Mouse (Mus musculus): ENCODE results near the gene Ccdc162. TPM values are rescaled to one million over a fixed set of nuclear protein-coding genes. Genes with fewer than 3 reads are reported as not detected.

Gene Ccdc162
- total and polyA plus RNA-seq, 2 experiments from 2014 or later, result 0.16 TPM; not detected in 1

DNA sequence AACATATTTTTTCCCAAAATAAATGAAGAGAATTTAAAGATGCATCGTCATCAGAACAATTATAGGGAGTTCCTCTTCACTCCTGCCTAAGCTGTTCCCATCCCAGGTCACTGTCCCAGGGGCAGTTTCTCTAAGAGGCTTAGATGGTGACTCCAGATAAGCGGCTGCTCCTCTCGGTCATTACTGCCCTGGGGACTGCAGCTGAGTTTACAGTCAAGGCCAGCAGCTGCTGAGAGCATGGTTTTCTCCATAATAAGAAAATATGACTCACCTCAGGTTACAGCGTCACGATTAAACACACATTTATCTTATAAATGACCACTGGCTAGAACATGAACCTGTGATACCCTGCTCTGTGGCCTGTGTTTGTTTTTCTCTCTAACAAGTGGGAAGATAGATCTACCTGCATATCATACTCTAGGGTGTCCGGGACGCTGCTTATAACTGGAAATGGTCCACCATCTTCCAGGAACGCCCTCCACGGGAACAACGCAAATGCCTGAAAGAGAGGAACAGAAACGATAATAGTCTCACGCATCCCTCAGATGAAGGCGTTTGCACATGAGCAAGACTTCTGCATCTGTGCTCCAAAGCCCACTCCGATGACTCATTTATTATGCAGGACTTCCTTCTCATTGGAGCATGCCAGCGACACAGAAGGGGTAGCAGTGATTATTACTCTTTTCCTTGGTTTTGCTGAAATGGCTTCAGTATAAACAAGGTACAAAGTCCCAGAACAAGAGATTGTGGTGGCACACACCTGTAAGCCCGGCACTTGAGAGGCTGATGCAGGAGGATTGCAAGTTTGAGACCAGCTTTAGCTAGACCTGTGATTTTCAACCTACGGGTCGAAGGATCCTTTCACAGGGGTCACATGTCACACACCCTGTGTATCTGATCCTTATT lies 129.2 kb downstream of the Ccdc162 start:
- Histone ChIP-seq H3K27ac (ENCODE audit: low read depth) (no peak overlapping the region), H3K9me3 (replicated peaks; ENCODE audit: control insufficient read depth, low read length) (no peaks in the 10 kb centered on the region), H3K4me3 (ENCODE audit: low read depth, low read length) (no peak overlapping the region), H3K27me3 (ENCODE audit: control insufficient read depth, insufficient read depth, low read length) (no peaks in the 10 kb centered on the region), H3K4me2 (ENCODE audit: low read depth, low read length) (no peak overlapping the region), H3K36me3 (replicated peaks; ENCODE audit: control insufficient read depth, insufficient read depth, low read length) (no peaks in the 10 kb centered on the region), H3K4me1 (ENCODE audit: control insufficient read depth, insufficient read depth) (peaks cover 7% of the 10 kb centered on the region), H3K9ac (replicated peaks; ENCODE audit: low read depth, low read length) (no peak overlapping the region)
- no peak for ATAC-seq (ENCODE audit: insufficient read depth, low read depth)
- WGBS, result 80% methylated on average over 18 of the region's 18 CpGs
- TF ChIP-seq EP300 (IDR thresholded peaks at IDR 0.05; ENCODE audit: low read depth) (no peak), CTCF (IDR thresholded peaks at IDR 0.05; ENCODE audit: low read depth) (no peak)
- DNase-seq (ENCODE audit: low spot score), result no peak

DNA sequence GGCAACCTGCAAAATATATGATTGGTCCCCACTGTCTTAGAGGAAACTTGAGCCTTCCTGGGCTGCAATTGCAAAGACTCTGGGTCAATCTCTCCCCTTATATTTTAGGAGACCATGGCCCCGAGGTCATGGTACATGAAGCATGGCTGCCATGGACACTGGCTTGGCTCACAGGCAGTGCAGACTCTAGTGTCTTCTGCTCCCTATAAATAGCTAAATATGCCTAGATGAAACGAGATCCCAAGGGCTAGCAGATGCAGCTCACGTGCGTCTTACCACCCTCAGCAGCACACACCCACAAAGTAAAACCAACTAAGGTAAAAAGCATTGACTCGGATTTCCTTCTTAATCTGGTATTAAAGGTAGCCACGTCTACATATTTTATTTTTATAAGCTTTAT lies 133.1 kb downstream of the Ccdc162 start:
- peak overlapping the region; percentile 55; the same call in 1 of the 2 replicates for H3K27ac ChIP-seq (ENCODE audit: low read depth)
- no peaks in the 10 kb centered on the region for H3K27me3 ChIP-seq (ENCODE audit: control insufficient read depth, insufficient read depth, low read length)
- H3K4me1 ChIP-seq (ENCODE audit: control insufficient read depth, insufficient read depth), result peaks cover 15% of the 10 kb centered on the region
- H3K4me3 ChIP-seq (ENCODE audit: low read depth, low read length), result no peak overlapping the region
- TF ChIP-seq CTCF (IDR thresholded peaks at IDR 0.05; ENCODE audit: low read depth) (no peak), EP300 (IDR thresholded peaks at IDR 0.05; ENCODE audit: low read depth) (no peak)
- ATAC-seq (ENCODE audit: insufficient read depth, low read depth) (no peak), DNase-seq (ENCODE audit: low spot score) (no peak)
- no peak overlapping the region for H3K9ac ChIP-seq (replicated peaks; ENCODE audit: low read depth, low read length)
- H3K36me3 ChIP-seq (replicated peaks; ENCODE audit: control insufficient read depth, insufficient read depth, low read length), result no peaks in the 10 kb centered on the region
- H3K9me3 ChIP-seq (replicated peaks; ENCODE audit: control insufficient read depth, low read length), result no peaks in the 10 kb centered on the region
- no peak overlapping the region for H3K4me2 ChIP-seq (ENCODE audit: low read depth, low read length)
- WGBS, result 55% methylated on average over 6 of the region's 6 CpGs

DNA sequence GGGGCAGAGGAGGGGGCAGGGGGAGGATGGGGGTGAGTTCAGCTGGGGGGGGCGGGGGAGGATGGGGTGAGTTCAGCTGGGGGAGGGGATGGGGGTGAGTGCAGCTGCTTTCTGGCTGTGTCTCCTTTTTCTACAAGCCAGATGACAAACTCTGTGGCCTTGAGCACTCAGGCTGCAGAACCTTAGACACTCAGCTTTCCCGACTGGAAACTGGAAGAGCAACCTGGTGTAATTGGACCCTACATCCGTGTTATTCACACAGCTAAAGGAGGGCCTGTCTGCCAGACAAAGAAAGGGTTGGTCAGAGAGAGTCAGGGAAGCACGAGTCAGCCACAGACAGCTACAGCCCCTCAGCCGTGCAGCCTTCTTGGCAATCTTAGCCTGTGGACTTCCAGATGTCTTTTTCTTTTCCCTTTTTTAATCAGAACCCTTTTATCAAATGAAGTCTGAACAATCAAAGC lies 133.5 kb downstream of the Ccdc162 start:
- H3K4me3 ChIP-seq (ENCODE audit: low read depth, low read length), result no peak overlapping the region

DNA sequence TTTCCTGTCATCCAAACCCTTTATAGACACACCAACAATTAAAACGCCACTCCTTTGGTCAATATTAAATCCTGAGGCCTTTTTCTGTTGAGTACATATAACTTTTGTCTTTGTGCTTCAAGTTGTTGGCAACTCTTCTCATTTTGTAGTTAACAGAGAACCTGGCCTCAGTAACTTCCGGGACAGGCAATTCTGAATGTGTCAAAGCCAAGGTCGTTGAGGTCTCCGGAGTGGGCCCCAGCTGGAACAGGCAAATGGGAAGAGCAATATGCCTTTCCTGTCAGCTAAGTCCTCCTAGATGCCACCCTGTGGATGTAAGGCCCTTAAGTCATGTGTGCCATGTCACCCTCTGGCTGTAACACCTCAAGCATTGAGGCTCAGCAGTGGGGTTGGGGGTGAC lies 136.0 kb downstream of the Ccdc162 start:
- no peak for ATAC-seq (ENCODE audit: insufficient read depth, low read depth)
- TF ChIP-seq CTCF (IDR thresholded peaks at IDR 0.05; ENCODE audit: low read depth) (no peak), EP300 (IDR thresholded peaks at IDR 0.05; ENCODE audit: low read depth) (no peak)
- H3K9me3 ChIP-seq (replicated peaks; ENCODE audit: control insufficient read depth, low read length), result no peaks in the 10 kb centered on the region
- H3K27ac ChIP-seq (ENCODE audit: low read depth), result peak overlapping the region; percentile 50; the same call in 1 of the 2 replicates
- no peak overlapping the region for H3K9ac ChIP-seq (replicated peaks; ENCODE audit: low read depth, low read length)
- no peaks in the 10 kb centered on the region for H3K36me3 ChIP-seq (replicated peaks; ENCODE audit: control insufficient read depth, insufficient read depth, low read length)
- H3K4me2 ChIP-seq (ENCODE audit: low read depth, low read length), result no peak overlapping the region
- peaks cover 15% of the 10 kb centered on the region for H3K4me1 ChIP-seq (ENCODE audit: control insufficient read depth, insufficient read depth)
- 48% methylated on average over 4 of the region's 4 CpGs for WGBS
- H3K27me3 ChIP-seq (ENCODE audit: control insufficient read depth, insufficient read depth, low read length), result no peaks in the 10 kb centered on the region
- no peak for DNase-seq (ENCODE audit: low spot score)
- no peak overlapping the region for H3K4me3 ChIP-seq (ENCODE audit: low read depth, low read length)

More for the DNA sequence above, 133.5 kb downstream of the Ccdc162 start:
- Histone ChIP-seq H3K9me3 (replicated peaks; ENCODE audit: control insufficient read depth, low read length) (no peaks in the 10 kb centered on the region), H3K4me2 (ENCODE audit: low read depth, low read length) (no peak overlapping the region), H3K9ac (replicated peaks; ENCODE audit: low read depth, low read length) (no peak overlapping the region), H3K36me3 (replicated peaks; ENCODE audit: control insufficient read depth, insufficient read depth, low read length) (no peaks in the 10 kb centered on the region), H3K27me3 (ENCODE audit: control insufficient read depth, insufficient read depth, low read length) (no peaks in the 10 kb centered on the region), H3K27ac (ENCODE audit: low read depth) (peak overlapping the region; percentile 55; the same call in 1 of the 2 replicates), H3K4me1 (ENCODE audit: control insufficient read depth, insufficient read depth) (peaks cover 15% of the 10 kb centered on the region)
- ATAC-seq (ENCODE audit: insufficient read depth, low read depth) (no peak), DNase-seq (ENCODE audit: low spot score) (no peak)
- TF ChIP-seq CTCF (IDR thresholded peaks at IDR 0.05; ENCODE audit: low read depth), result no peak
- no peak for TF ChIP-seq EP300 (IDR thresholded peaks at IDR 0.05; ENCODE audit: low read depth)
- 15% methylated on average over 5 of the region's 5 CpGs for WGBS

DNA sequence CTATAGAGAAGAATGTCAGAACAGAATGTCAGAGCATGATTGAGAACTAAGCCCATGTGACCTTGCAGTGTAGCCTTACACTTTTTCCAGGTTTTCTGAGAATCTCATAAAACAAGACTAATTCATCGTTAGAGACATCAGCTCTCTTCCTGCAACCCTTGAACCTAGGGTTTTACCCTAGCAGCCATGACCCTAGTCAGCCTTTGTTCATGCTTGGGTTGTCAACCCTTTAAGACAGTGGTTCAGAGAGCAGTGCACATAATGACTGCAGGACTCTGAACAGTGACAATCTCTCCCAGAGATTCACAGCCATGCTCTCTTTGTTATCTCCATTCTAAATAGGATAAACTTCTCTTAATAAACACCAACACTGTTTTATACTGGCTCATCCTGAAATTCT lies 137.9 kb downstream of the Ccdc162 start:
- TF ChIP-seq EP300 (IDR thresholded peaks at IDR 0.05; ENCODE audit: low read depth) (no peak), CTCF (IDR thresholded peaks at IDR 0.05; ENCODE audit: low read depth) (no peak)
- Histone ChIP-seq H3K9ac (replicated peaks; ENCODE audit: low read depth, low read length) (no peak overlapping the region), H3K27me3 (ENCODE audit: control insufficient read depth, insufficient read depth, low read length) (no peaks in the 10 kb centered on the region), H3K4me2 (ENCODE audit: low read depth, low read length) (no peak overlapping the region), H3K27ac (ENCODE audit: low read depth) (no peak overlapping the region), H3K4me3 (ENCODE audit: low read depth, low read length) (no peak overlapping the region), H3K4me1 (ENCODE audit: control insufficient read depth, insufficient read depth) (peaks cover 15% of the 10 kb centered on the region), H3K36me3 (replicated peaks; ENCODE audit: control insufficient read depth, insufficient read depth, low read length) (no peaks in the 10 kb centered on the region), H3K9me3 (replicated peaks; ENCODE audit: control insufficient read depth, low read length) (no peaks in the 10 kb centered on the region)
- ATAC-seq (ENCODE audit: insufficient read depth, low read depth) (no peak), DNase-seq (ENCODE audit: low spot score) (no peak)
- WGBS, result 71% methylated on average over 1 of the region's 1 CpGs

Measured in heart, postnatal 0 days (tissue).